Mouse (Mus musculus) liver, postnatal 0 days (tissue): ENCODE data around the gene Lcn11.

Experiments used
- CTCF ChIP-seq: sonication (generic); IDR thresholded peaks from 2 replicates; pipeline ENCODE4 v1.5.1; 2016; ENCODE audit warnings: antibody characterized with exemption, low read depth
- EP300 ChIP-seq: IDR thresholded peaks from 2 replicates; pipeline ENCODE4 v1.6.1; 2016; ENCODE audit warnings: antibody characterized with exemption, low read depth, mild to moderate bottlenecking

DNA sequence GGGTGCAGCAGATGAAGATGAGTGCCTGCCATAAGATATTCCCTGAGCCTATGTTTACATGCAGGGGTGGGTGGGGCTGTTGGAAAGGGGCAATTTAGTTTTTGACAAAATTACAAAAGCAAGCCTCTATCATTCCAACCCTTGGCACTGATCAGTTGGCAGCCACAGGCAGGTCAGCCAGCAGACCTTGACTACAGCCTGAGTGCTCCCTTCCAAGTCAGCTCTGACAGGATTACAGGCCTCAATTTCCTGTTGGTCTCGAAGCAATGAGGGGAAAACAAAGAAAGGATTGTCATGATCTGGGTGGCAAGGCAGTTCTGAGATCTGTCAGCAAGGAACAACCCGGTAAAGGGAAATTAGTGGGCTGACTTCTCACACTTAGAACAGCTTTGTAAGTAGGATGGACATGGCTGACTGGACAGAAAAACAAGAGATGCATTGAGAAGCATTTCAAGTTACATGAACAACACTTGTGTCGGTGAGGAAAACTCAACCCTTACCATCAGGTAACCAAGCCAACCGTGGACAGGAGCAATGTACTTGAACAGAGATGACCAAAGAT is 18.7 kb upstream of the Lcn11 start:
- TF ChIP-seq CTCF (no peak), EP300 (no peak)
